Mouse (Mus musculus): ENCODE results near the gene Prss53. TPM values are rescaled to one million over a fixed set of nuclear protein-coding genes. Genes with fewer than 3 reads are reported as not detected.
"Not testable (repeated sequence)": the region's sequence is repeated elsewhere in the genome, so short reads cannot be mapped to it uniquely, and the experiment has no call there.

Prss53 gene
- polyA plus RNA-seq, 1 experiment from 2014 or later, result 1.2 TPM

DNA sequence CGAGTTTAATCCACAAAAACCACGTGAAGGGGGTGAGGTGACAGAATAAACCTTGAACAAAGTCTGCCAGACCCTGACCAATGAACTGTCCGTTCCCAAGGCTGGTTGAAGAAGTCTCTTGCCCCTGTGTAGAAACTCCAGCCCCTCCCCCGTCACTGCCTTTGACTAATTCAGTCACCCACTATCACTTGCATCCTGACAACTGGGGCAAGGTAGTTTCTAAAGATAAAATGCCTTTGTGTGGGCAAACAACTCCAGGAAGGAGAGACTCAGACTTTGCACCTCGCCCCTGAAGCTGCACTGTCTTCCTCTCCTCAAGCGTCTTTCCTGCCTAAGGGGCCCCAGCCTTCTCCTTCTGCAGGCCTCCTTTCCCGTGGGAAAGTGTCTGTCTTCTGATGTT, 9.2 kb upstream of the Prss53 start:
- no peak overlapping the region for H3K9ac ChIP-seq (ENCODE audit: low read depth, low read length)
- H3K4me2 ChIP-seq (ENCODE audit: low read length), result no peak overlapping the region
- no peaks in the 10 kb centered on the region for H3K36me3 ChIP-seq (ENCODE audit: control insufficient read depth, insufficient read depth, low read length)
- H3K9me3 ChIP-seq (replicated peaks; ENCODE audit: control insufficient read depth, low read length, poor library complexity, severe bottlenecking), result no peaks in the 10 kb centered on the region
- no peak overlapping the region for H3K4me3 ChIP-seq (ENCODE audit: low read depth, low read length)
- no peak overlapping the region for H3K27ac ChIP-seq (ENCODE audit: low read length)
- peaks cover 7% of the 10 kb centered on the region for H3K4me1 ChIP-seq (ENCODE audit: control insufficient read depth, insufficient read depth, low read length)
- H3K27me3 ChIP-seq (ENCODE audit: control insufficient read depth, insufficient read depth, low read depth, low read length), result no peaks in the 10 kb centered on the region
- ATAC-seq, result no peak
- WGBS, result 51% methylated on average over 7 of the region's 7 CpGs

DNA sequence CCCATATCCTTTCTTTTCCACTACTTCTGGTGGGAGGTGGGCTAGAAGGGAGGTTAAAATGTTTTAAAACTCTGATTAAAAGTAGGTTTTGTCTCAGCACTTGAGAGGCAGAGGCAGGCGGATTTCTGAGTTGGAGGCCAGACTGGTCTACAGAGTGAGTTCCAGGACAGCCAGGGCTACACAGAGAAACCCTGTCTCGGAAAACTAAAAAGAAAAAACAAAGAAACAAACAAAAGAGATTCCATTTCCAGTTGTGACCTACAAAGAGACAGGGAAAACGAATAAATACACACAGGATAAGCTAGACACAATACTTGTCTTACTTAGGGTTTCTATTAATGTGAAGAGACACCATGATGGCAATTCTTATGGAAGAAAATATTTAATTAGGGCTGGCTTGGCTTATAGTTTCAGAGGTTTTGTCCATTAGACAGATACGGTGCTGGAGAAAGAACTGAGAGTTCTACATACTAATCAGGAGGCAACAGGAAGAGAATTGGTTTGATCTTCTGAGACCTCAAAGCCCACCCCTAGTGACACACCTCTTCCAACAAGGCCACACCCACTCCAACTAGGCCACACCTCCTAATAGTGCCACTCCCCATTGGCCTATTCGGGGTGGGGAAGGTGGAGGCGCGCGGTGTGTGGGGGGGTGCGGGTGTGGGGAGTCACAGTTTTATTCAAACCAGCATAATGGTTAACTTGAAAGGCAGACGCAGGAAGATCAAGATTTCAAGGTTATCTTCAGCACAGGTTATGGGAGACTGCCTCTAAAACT, 7.6 kb upstream of the Prss53 start:
- Histone ChIP-seq H3K27me3 (ENCODE audit: control insufficient read depth, insufficient read depth, low read depth, low read length) (no peaks in the 10 kb centered on the region), H3K4me1 (ENCODE audit: control insufficient read depth, insufficient read depth, low read length) (peaks cover 8% of the 10 kb centered on the region), H3K27ac (ENCODE audit: low read length) (no peak overlapping the region), H3K36me3 (ENCODE audit: control insufficient read depth, insufficient read depth, low read length) (peaks cover 2% of the 10 kb centered on the region), H3K9ac (ENCODE audit: low read depth, low read length) (no peak overlapping the region), H3K9me3 (replicated peaks; ENCODE audit: control insufficient read depth, low read length, poor library complexity, severe bottlenecking) (no peaks in the 10 kb centered on the region), H3K4me3 (ENCODE audit: low read depth, low read length) (no peak overlapping the region), H3K4me2 (ENCODE audit: low read length) (no peak overlapping the region)
- 41% methylated on average over 10 of the region's 10 CpGs for WGBS
- no peak for ATAC-seq

DNA sequence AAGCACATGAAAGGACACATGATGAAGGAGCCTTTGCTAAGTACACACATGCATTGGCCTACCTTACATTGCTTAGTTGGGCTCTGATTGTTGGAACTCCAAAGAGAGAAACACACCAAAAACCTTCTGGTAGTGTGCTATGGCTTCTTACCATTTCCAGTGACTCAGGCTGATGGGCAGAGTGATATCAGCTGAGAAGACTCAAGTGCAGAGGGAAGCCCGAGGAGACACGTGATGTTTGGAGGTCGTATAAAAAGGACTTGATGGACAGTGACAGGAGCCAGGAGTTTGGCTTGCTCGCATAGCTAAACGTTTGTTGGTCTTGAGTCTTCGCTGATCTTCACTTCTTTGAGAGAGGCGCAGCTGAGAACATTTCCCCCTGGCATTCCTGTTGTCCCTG, 6.8 kb upstream of the Prss53 start:
- Histone ChIP-seq H3K4me3 (ENCODE audit: low read depth, low read length) (no peak overlapping the region), H3K9me3 (replicated peaks; ENCODE audit: control insufficient read depth, low read length, poor library complexity, severe bottlenecking) (no peaks in the 10 kb centered on the region), H3K4me2 (ENCODE audit: low read length) (no peak overlapping the region), H3K36me3 (ENCODE audit: control insufficient read depth, insufficient read depth, low read length) (peaks cover 7% of the 10 kb centered on the region), H3K27ac (ENCODE audit: low read length) (no peak overlapping the region), H3K27me3 (ENCODE audit: control insufficient read depth, insufficient read depth, low read depth, low read length) (no peaks in the 10 kb centered on the region), H3K4me1 (ENCODE audit: control insufficient read depth, insufficient read depth, low read length) (peaks cover 8% of the 10 kb centered on the region), H3K9ac (ENCODE audit: low read depth, low read length) (no peak overlapping the region)
- 88% methylated on average over 7 of the region's 7 CpGs for WGBS
- ATAC-seq, result no peak

DNA sequence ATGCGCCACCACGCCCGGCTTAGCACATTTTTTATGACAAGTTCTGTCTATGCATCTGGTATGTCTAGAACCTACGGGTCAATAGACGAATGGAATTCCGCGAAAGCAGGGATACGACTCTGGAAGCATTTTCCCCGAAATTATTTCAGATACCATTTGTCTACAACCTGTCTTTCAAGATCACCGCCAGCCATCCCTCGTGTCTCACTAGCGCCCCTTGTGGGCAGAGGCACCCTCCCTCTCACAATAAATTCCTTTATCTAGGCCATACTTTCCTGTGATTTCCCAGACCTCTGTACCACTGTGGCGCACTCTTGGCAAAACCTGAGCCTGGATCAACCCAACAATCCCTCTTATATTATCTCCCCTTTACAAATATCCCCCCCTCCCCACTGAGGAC, 5.6 kb upstream of the Prss53 start:
- peaks cover 8% of the 10 kb centered on the region for H3K4me1 ChIP-seq (ENCODE audit: control insufficient read depth, insufficient read depth, low read length)
- WGBS, result 61% methylated on average over 13 of the region's 13 CpGs
- no peak overlapping the region for H3K4me3 ChIP-seq (ENCODE audit: low read depth, low read length)
- peaks cover 11% of the 10 kb centered on the region for H3K36me3 ChIP-seq (ENCODE audit: control insufficient read depth, insufficient read depth, low read length)
- ATAC-seq, result no peak
- H3K4me2 ChIP-seq (ENCODE audit: low read length), result no peak overlapping the region
- no peak overlapping the region for H3K27ac ChIP-seq (ENCODE audit: low read length)
- no peaks in the 10 kb centered on the region for H3K9me3 ChIP-seq (replicated peaks; ENCODE audit: control insufficient read depth, low read length, poor library complexity, severe bottlenecking)
- H3K27me3 ChIP-seq (ENCODE audit: control insufficient read depth, insufficient read depth, low read depth, low read length), result no peaks in the 10 kb centered on the region
- H3K9ac ChIP-seq (ENCODE audit: low read depth, low read length), result no peak overlapping the region

DNA sequence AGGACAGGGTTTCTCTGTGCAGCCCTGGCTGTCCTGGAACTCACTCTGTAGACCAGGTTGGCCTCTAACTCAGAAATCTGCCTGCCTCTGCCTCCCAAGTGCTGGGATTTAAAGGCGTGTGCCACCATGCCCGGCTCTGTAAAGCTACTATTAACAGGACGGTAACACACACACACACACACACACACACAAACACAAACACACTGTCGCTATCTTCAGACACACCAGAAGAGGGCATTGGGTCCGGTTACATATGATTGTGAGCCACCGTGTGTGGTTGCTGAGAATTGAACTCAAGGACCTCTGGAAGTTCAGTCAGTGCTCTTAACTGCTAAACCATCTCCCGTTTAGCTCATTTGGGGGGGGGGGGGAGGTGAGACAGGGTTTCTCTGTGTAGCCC, 5.1 kb upstream of the Prss53 start:
- peak overlapping the region; percentile 82 for H3K4me2 ChIP-seq (ENCODE audit: low read length)
- not testable (repeated sequence) for H3K9ac ChIP-seq (ENCODE audit: low read depth, low read length); H3K27me3 ChIP-seq (ENCODE audit: control insufficient read depth, insufficient read depth, low read depth, low read length); ATAC-seq; H3K4me1 ChIP-seq (ENCODE audit: control insufficient read depth, insufficient read depth, low read length); H3K9me3 ChIP-seq (replicated peaks; ENCODE audit: control insufficient read depth, low read length, poor library complexity, severe bottlenecking)
- peak overlapping the region; percentile 69 for H3K4me3 ChIP-seq (ENCODE audit: low read depth, low read length)
- peak overlapping the region; percentile 84; the same call in 1 of the 2 replicates for H3K27ac ChIP-seq (ENCODE audit: low read length)
- 69% methylated on average over 7 of the region's 7 CpGs for WGBS
- peaks cover 11% of the 10 kb centered on the region for H3K36me3 ChIP-seq (ENCODE audit: control insufficient read depth, insufficient read depth, low read length)

DNA sequence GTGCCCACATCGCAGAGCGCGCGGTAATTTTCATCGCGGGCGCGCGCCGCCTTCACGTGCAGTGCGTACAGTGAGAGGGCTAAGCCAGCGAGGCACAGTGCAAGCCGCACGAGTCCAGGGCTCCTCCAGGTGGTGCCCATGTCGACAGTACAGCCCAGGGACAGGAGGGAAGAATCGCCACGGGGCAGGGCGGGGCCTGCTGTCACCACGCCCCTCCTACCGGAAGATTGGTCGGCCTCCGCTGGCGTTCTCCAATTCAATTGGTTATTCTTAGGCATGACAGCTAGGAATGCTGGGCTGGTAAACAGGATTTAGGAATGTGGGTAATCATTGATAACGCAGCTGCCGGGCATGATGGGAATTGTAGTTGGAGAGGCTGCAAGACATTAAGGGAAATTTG, 4.7 kb upstream of the Prss53 start, which contains the start of the genes Gm21974 and Vkorc1:
Gm21974 (minus strand) TSS at position 13 of the 400 bp plus-strand sequence.
Vkorc1 (minus strand) TSS at position 176 of the 400 bp plus-strand sequence.
- H3K4me2 ChIP-seq (ENCODE audit: low read length), result peak within 1 kb of the TSS; percentile 82
- ATAC-seq, result peak; percentile 97

DNA sequence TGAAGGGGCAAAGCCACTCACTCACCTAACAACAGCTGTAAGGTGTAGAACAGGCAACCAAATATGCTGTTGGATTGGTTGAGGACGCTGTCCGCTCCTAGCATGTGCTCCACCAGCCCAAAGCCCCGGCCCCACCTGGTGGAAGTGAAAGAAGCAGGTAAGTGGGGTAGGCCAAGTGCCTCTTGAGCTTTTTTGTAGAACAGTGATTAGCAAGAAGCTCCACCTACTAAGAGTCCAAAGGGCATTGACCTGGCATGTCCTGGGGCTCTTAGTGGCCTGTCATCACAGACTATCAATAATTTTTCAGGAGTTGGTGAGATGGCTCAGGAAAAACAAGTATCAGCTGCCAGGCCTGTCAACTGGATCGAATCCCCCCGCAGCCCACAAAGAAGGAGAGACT, 3.7 kb upstream of the Prss53 start:
- no peak for ATAC-seq
- Histone ChIP-seq H3K9me3 (replicated peaks; ENCODE audit: control insufficient read depth, low read length, poor library complexity, severe bottlenecking) (no peaks in the 10 kb centered on the region), H3K9ac (ENCODE audit: low read depth, low read length) (peak overlapping the region; percentile 77; the same call in 1 of the 2 replicates), H3K4me3 (ENCODE audit: low read depth, low read length) (peak overlapping the region; percentile 69), H3K27me3 (ENCODE audit: control insufficient read depth, insufficient read depth, low read depth, low read length) (no peaks in the 10 kb centered on the region), H3K36me3 (ENCODE audit: control insufficient read depth, insufficient read depth, low read length) (peaks cover 13% of the 10 kb centered on the region), H3K4me2 (ENCODE audit: low read length) (peak overlapping the region; percentile 82), H3K27ac (ENCODE audit: low read length) (no peak overlapping the region; the same call in 1 of the 2 replicates), H3K4me1 (ENCODE audit: control insufficient read depth, insufficient read depth, low read length) (peaks cover 8% of the 10 kb centered on the region)
- 77% methylated on average over 5 of the region's 5 CpGs for WGBS

More for the DNA sequence above, 4.7 kb upstream of the Prss53 start, which contains the start of the genes Gm21974 and Vkorc1:
- H3K4me3 ChIP-seq (ENCODE audit: low read depth, low read length), result peak within 1 kb of the TSS; percentile 69
- peak within 1 kb of the TSS; percentile 84 for H3K27ac ChIP-seq (ENCODE audit: low read length)
- H3K27me3 ChIP-seq (ENCODE audit: control insufficient read depth, insufficient read depth, low read depth, low read length), result no peaks in the 10 kb centered on the region
- peaks cover 8% of the 10 kb centered on the region for H3K4me1 ChIP-seq (ENCODE audit: control insufficient read depth, insufficient read depth, low read length)
- H3K9ac ChIP-seq (ENCODE audit: low read depth, low read length), result peak within 1 kb of the TSS; percentile 77
- WGBS, result 0% methylated on average over 26 of the region's 26 CpGs
- no peaks in the 10 kb centered on the region for H3K9me3 ChIP-seq (replicated peaks; ENCODE audit: control insufficient read depth, low read length, poor library complexity, severe bottlenecking)
- peaks cover 11% of the 10 kb centered on the region for H3K36me3 ChIP-seq (ENCODE audit: control insufficient read depth, insufficient read depth, low read length)

DNA sequence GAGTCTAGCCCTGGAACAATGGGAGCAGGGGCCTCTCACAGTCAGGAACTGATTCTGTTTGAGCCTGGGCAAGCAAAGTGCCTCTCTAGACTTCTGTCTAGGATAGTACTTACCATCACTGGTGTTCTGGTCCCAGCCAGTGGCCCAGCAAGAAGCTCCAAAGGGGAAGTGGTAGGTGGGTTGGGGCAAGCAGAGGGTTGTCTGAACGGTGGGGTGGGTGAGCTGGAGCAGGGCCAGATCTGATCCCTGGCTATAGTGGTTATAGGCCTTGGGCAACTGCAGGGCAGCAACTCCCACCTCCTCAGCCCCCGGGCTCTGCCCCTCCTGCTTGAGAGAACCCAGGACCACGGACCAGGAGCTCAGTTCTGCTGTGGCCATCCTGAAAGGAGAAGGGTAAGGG, 1.9 kb downstream of the Prss53 start:
- Histone ChIP-seq H3K27me3 (ENCODE audit: control insufficient read depth, insufficient read depth, low read depth, low read length) (no peaks in the 10 kb centered on the region), H3K4me3 (ENCODE audit: low read depth, low read length) (no peak overlapping the region), H3K9me3 (replicated peaks; ENCODE audit: control insufficient read depth, low read length, poor library complexity, severe bottlenecking) (no peaks in the 10 kb centered on the region), H3K27ac (ENCODE audit: low read length) (no peak overlapping the region), H3K36me3 (ENCODE audit: control insufficient read depth, insufficient read depth, low read length) (peaks cover 50% of the 10 kb centered on the region), H3K9ac (ENCODE audit: low read depth, low read length) (no peak overlapping the region), H3K4me2 (ENCODE audit: low read length) (no peak overlapping the region), H3K4me1 (ENCODE audit: control insufficient read depth, insufficient read depth, low read length) (peaks cover 8% of the 10 kb centered on the region)
- WGBS, result 79% methylated on average over 3 of the region's 3 CpGs
- no peak for ATAC-seq

DNA sequence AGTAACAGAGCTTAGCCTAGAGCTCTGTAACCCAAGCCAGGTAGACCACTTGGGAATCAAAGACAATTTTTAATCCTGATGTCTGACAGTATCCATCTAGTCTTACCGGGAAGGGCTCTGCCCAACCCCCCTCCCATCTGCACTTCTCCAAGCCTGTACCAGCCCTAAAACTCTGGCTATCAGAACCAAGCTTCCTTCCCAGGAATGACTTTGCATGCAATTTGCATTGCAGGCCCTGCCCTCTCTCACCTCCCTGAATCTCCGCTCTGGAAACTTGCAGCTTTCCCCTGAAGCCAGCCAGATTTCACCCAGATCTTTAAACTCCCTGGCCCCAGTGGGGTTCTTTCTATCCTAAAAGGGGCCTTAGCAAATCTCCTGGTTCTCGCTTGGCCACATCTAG, 3.0 kb downstream of the Prss53 start:
- no peak overlapping the region for H3K9ac ChIP-seq (ENCODE audit: low read depth, low read length)
- H3K4me2 ChIP-seq (ENCODE audit: low read length), result no peak overlapping the region
- ATAC-seq, result no peak
- H3K4me1 ChIP-seq (ENCODE audit: control insufficient read depth, insufficient read depth, low read length), result peaks cover 9% of the 10 kb centered on the region
- no peaks in the 10 kb centered on the region for H3K27me3 ChIP-seq (ENCODE audit: control insufficient read depth, insufficient read depth, low read depth, low read length)
- H3K4me3 ChIP-seq (ENCODE audit: low read depth, low read length), result no peak overlapping the region
- H3K9me3 ChIP-seq (replicated peaks; ENCODE audit: control insufficient read depth, low read length, poor library complexity, severe bottlenecking), result no peaks in the 10 kb centered on the region
- 80% methylated on average over 3 of the region's 3 CpGs for WGBS
- H3K36me3 ChIP-seq (ENCODE audit: control insufficient read depth, insufficient read depth, low read length), result peaks cover 52% of the 10 kb centered on the region
- no peak overlapping the region for H3K27ac ChIP-seq (ENCODE audit: low read length)
